Mouse (Mus musculus) gastrocnemius, postnatal 10 days (tissue): Measurements from ENCODE around the gene Rbl1. TPM values are rescaled to one million over a fixed set of nuclear protein-coding genes. Genes with fewer than 3 reads are reported as not detected.
A peak's percentile ranks its signal among the peaks of the same experiment; 100 is the strongest.
"Not testable (repeated sequence)": the region's sequence is repeated elsewhere in the genome, so short reads cannot be mapped to it uniquely, and the experiment has no call there.

Experiments used
- DNase-seq: peaks from one replicate; pipeline ENCODE4 v3.0.0; 2021; ENCODE audit warnings: mixed read lengths
- long read RNA-seq, 2 experiments: library from polyadenylated mRNA; stranded (forward); transcript quantifications; one replicate each; pipeline ENCODE4 v2.0.0; 2021
- total RNA-seq, 2 experiments: library from RNA; stranded (reverse); gene quantifications; 2 replicates each; pipeline ENCODE4 v1.2.3; 2021

Gene Rbl1
- total RNA-seq = 1 to 10 TPM; 5.7 to 6.9 TPM
- long read RNA-seq, experiment 1, full-length matches to known transcripts = 10 of 13 reads
- long read RNA-seq, experiment 1, partial matches to known transcripts = 2 of 13 reads
- long read RNA-seq, experiment 1, other reads (novel, unspliced or antisense) = 1 of 13 reads
- long read RNA-seq, experiment 2, full-length matches to known transcripts = 6 of 8 reads
- long read RNA-seq, experiment 2, partial matches to known transcripts = 1 of 8 reads
- long read RNA-seq, experiment 2, other reads (novel, unspliced or antisense) = 1 of 8 reads

DNA sequence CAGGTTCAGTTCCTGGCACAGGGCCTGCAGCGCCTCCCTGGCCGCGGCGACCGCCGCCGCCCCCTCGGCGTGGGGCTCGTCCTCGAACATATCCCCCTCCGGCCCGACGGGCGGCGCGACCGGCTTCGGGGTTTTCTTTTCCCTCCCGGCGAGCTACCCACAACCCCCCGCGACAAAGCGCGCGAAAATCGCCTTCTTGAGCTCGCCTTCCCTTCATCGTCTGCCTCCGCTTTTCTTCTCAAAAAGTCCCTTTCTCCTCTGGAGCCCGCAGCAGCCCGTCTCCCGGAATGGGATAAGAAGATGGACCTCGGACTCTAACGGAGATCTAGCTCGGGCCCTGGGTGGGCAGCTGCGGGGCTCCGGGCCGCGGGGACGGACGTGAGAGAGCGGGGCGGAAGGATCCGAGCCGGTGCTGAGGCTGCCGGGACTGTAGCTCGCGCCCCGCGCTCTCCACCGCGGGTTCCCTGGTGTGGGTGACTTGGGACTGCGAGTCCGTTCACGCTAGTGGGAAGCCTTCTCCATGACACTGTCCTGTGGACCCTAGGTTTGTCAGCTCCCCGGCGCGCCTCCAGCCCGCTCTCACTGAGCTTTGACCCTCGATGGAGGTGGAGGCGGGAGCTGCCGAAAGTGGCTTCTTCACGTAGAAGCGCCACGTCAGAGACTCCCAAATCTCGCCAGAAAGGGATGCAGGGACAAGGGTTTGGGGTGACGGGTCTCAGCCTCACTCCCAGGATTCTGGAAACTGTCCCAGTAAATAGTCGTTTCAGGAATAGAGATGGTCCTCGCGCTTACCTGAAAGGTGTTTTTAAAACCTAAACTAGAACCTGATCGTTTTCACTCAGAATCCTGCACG, at the start of gene Rbl1:
TSS of gene Rbl1 (minus strand) at position 169 of the 853 bp plus-strand sequence.
- DNase-seq = peak; percentile 88

- no peak for DNase-seq
These were observed 43.8 kb upstream of the Rbl1 start for GRCm38 (mm10) chr2:157248111-157248510.

DNA sequence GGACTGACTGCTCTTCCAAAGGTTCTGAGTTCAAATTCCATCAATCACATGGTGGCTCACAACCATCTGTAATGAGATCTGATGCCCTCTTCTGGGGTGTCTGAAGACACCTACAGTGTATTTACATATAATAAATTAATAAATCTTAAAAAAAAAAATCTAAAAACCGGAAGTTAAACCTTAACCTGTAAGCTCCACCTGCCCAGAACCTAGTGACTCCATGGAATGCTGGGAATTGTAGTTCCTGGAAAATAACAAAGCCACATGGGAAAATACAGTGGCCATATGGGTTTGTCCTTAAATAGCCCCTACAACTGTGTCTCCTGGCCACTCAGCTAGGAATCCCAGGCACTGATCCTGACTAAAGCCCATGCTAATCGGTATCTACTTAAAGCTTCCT, 41.3 kb upstream of the Rbl1 start:
- no peak for DNase-seq

- DNase-seq = no peak
These were observed 40.7 kb upstream of the Rbl1 start for GRCm38 (mm10) chr2:157245001-157245400.

DNA sequence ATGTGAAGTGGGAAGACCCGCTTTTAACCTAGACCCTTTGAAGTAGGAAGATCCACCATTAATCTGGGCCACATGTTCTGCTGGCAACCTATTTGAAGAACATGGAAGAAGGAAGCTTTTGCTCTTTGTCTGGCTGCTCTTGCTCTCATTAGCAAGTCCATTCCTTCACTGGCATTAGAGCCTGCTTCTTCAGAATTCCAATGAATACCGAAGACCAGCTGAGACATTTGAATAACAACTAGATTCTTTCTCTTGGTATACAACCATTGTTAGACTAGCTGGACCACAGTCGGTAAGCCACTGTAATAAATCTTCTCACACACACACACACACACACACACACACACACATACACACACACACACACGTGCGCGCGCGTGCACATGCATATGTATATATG, 31.6 kb upstream of the Rbl1 start:
- no peak for DNase-seq

- not testable (repeated sequence) for DNase-seq
These were observed 17.6 kb upstream of the Rbl1 start for GRCm38 (mm10) chr2:157221916-157222315.

DNA sequence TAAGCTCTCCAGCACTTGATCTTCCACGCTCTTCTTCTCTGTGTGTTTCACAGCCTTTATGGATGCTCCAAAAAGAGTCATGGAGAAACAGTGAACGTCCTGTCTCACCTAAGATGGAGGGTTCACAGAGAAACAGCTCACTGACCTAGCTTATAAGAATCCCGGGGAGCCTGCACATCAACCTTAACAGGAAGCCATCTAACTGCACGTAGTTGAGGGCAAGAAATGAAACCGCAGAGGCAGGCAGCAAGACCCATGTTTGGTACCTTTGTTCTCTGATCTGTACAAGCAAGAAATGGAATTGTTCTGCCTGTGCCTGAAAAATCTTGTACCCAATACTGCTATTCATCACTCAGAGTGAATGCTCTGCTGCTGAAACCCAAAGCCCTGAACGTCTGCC, 15.8 kb upstream of the Rbl1 start:
- DNase-seq = no peak

DNA sequence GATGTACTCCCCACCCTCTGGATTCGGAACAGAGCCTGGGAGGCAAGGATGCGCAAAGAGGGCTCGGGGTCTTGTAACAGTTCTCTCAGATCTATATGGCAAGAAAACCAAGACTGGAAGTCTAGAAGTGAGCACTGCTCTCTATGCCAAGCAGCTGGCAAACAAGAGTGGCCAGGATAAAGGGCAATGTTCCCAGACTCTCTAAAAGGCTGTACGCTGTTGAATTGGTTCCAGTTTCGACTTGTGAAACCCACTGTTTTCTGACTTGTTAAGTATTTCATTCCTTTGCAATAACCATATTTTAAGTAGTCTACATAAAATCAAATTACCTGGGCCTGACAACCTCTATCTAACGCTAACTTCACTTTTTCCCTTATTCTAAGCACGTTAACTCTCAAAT, 7.4 kb upstream of the Rbl1 start:
- no peak for DNase-seq

GRCm38 (mm10) chr2:157203459-157204365, 622 bp downstream of the Rbl1 start:
- peak; percentile 28 for DNase-seq

GRCm38 (mm10) chr2:157203026-157203425, 1.3 kb downstream of the Rbl1 start:
- DNase-seq = no peak

DNA sequence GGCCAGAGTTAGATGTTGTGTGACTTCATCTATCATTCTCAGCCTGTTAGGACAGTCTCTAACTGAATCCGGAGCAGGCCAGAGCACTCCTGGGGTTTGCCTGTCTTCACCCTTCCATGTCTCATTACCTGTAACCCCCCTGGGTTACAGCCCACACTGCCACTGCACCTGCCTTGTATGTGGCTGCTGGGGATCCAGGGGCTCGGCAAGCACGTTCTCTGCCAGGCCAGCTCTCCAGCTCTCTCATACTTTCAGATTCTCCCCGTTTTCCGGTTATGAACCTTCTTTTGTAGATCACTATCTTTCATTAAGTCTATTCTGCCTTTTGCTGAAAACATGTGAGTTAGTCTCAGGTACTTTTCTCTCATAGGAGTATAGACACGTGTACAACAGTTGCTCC, 2.0 kb downstream of the Rbl1 start:
- DNase-seq = no peak

DNA sequence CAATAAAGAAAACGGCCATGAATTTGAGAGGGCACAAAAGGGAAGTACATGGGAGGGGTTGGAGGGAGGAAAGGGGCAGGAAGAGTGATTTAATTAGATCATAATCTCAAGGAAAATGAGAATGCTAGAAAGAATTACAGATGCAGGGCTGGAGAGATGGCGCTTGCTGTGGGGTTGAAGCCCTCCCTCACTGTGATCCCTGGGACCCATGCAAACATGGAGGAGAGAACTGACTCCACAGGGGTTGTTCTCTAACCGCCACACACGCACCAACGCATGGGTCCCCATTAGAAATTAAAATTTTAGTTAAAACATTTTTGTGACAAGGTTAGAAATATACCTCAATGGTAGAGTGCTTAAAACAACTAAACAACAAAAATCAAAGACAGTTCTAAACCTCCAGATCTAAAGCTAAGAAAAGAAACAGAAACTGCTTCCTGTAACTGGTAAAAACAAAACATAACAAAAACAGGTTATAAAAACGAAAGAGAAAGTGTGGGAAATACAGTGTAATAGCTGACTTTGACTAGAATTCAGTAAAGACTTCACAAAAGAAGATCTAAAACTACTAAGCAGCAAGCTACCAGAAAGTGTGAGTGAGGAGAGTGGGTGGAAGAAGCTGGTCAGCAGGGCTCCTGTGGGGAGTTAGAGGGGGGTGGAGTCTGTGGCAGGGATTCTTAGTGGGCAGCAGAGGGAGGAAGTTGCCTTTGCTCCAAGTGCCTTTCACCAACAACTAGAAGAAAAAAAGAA, 3.1 kb downstream of the Rbl1 start:
- DNase-seq = no peak

DNA sequence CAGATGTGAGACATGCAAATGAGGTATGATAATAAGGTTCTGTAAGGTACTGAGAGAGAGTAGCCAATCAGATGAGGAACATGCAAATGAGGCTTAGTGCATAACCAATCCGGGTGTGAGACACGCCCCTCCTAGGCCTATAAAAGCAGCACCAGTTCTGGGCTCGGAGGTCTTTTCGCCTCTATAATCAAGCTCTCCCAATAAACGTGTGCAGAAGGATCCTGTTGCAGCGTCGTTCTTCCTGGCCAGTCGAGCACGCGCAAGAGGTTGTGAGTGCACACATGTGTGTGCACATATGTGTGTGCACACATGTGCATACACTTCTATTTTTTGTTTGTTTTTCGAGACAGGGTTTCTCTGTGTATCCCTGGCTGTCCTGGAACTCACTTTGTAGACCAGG, 5.9 kb downstream of the Rbl1 start:
- not testable (repeated sequence) for DNase-seq

GRCm38 (mm10) chr2:157190651-157191050, 13.7 kb downstream of the Rbl1 start:
- no peak for DNase-seq

DNA sequence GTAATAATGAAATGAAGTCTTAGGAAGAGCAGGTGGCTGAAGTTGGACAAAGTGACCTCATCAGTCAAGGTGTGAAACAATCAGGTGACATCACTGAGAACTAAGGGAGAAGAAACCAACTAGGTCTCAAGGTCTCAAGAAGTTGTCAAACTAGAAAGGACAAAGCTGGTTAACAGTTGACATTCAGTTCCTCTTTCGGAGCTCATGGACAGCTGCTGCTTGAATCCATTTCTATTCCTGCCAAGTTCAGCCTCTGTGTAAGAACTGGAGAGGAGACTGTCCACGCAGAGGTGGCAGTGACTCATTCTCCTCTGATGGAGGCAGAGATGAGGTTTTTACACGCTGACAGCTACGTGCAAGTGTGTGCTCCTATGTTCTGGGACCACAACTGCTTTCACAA, 17.1 kb downstream of the Rbl1 start:
- DNase-seq = no peak

DNA sequence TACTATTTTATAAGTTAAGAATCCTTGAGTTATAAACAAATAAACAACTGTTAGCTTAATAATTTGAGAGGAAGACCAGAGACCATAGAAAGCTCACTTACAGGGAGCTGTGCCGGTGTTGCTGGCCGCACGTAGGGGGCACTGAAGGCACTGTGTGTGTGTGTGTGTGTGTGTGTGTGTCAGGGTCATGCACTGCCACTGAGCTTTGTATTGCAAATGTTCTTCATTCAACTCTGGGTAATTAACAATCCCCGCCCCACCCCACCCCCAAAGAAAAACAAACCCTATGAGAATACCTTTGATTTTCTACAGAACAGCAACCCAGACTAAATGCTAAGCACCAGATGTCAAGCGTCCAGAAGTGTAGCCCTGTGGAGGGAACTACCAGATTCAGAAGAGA, 17.8 kb downstream of the Rbl1 start:
- DNase-seq = no peak

GRCm38 (mm10) chr2:157185022-157185660, 19.2 kb downstream of the Rbl1 start:
- DNase-seq = no peak

GRCm38 (mm10) chr2:157178167-157178566, 26.2 kb downstream of the Rbl1 start:
- no peak for DNase-seq

GRCm38 (mm10) chr2:157176248-157176647, 28.1 kb downstream of the Rbl1 start:
- no peak for DNase-seq

DNA sequence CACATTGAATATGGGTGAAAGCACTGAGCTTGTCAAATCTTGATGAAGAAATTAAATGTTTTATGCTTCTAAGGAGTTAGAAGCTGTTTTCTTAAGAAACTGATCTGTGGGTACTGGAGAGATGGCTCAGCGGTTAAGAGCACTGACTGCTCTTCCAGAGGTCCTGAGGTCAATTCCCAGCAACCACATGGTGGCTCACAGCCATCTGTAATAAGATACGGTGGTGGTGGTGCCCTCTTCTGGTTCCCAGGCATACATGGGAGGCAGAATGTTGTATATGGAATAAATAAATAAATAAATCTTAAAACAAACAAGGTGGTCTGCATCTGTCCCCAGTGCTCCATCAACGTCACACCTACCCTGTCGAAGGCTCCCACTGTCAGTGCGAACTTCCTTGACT, 29.9 kb downstream of the Rbl1 start:
- DNase-seq = no peak

DNA sequence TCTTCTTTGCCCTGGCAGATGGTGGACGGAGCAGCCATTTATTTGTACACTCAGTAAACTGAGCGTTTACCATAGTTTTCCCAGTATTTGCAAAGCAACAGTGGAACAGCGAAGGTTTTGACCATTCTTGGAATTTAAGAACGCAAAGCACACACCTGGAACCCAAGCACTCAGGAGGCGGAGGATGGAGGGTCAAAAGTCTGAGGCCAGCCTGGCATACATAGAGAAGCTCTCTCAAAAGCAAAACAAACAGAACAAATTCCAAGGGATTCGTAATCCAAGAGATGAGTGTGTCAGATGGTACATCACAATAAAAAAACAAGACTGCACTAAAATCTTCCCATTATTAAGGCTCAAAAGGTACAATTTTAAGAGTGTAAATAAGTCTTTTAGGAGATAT, 30.8 kb downstream of the Rbl1 start:
- no peak for DNase-seq
